Mouse (Mus musculus) lung, postnatal 0 days (tissue): Measurements from ENCODE around the gene Pigq. TPM values are rescaled to one million over a fixed set of nuclear protein-coding genes. Genes with fewer than 3 reads are reported as not detected.

ENCODE experiments used
- ATAC-seq: fragments of 200-750 bp; cut with Nextera tagmentation; 2 replicates; pipeline ENCODE4 v1.8.0; 2017; ENCODE audit warnings: moderate library complexity
- DNase-seq: peaks from one replicate; pipeline ENCODE4 v3.0.0-alpha.2; 2016; ENCODE audit warnings: low spot score
- H3K27ac ChIP-seq: fragments of 300-500 bp; sonication (generic); 2 replicates; pipeline ENCODE4 v1.5.1; 2014; ENCODE audit warnings: antibody characterized with exemption, mild to moderate bottlenecking, low read length, mixed read lengths
- H3K27me3 ChIP-seq: fragments of 300-500 bp; sonication (generic); replicated peaks from 2 replicates; pipeline ENCODE4 v1.6.1; 2014; ENCODE audit warnings: low read length, mixed read lengths; ENCODE audit not compliant: insufficient read depth
- H3K36me3 ChIP-seq: fragments of 300-500 bp; sonication (generic); 2 replicates; pipeline ENCODE4 v1.6.1; 2014; ENCODE audit warnings: low read length, mixed read lengths; ENCODE audit not compliant: insufficient read depth
- H3K4me1 ChIP-seq: fragments of 300-500 bp; sonication (generic); 2 replicates; pipeline ENCODE4 v1.6.1; 2014; ENCODE audit warnings: antibody characterized with exemption, low read depth, low read length, mixed read lengths; ENCODE audit not compliant: insufficient read depth
- H3K4me2 ChIP-seq: fragments of 300-500 bp; sonication (generic); replicated peaks from 2 replicates; pipeline ENCODE4 v1.6.1; 2014; ENCODE audit warnings: low read depth, mild to moderate bottlenecking, low read length, moderate library complexity, mixed read lengths
- H3K4me3 ChIP-seq: fragments of 300-500 bp; sonication (generic); 2 replicates; pipeline ENCODE4 v1.5.1; 2014; ENCODE audit warnings: low read depth, low read length
- H3K9ac ChIP-seq: fragments of 300-500 bp; sonication (generic); replicated peaks from 2 replicates; pipeline ENCODE4 v1.6.1; 2014; ENCODE audit warnings: low read depth, mild to moderate bottlenecking
- H3K9me3 ChIP-seq: fragments of 300-500 bp; sonication (generic); 2 replicates; pipeline ENCODE4 v1.6.1; 2016; ENCODE audit warnings: low read length, mixed read lengths
- CTCF ChIP-seq: IDR thresholded peaks from 2 replicates; pipeline ENCODE4 v1.5.1; 2016; ENCODE audit warnings: antibody characterized with exemption, mild to moderate bottlenecking
- EP300 ChIP-seq: IDR thresholded peaks from 2 replicates; pipeline ENCODE4 v1.6.1; 2016; ENCODE audit warnings: antibody characterized with exemption, mild to moderate bottlenecking, control low read depth
- WGBS: fragments of 180-500 bp; shearing (Covaris S2); extraction: QIAGEN DNeasy Blood & Tissue Kit; methylation state at CpG from one replicate; pipeline ENCODE4 v1.1.7; 2014; 5-methylcytosine and 5-hydroxymethylcytosine counted together
- polyA plus RNA-seq: library from polyadenylated mRNA; unstranded; fragments of >200 nt; fragmentation: Nextera tagmentation; extraction: Ambion mirVana; gene quantifications from 2 replicates; pipeline ENCODE4 v1.2.1, GENCODE M21; 2015

The Pigq gene
- polyA plus RNA-seq, 1 experiment from 2014 or later, result 36.9 TPM

DNA sequence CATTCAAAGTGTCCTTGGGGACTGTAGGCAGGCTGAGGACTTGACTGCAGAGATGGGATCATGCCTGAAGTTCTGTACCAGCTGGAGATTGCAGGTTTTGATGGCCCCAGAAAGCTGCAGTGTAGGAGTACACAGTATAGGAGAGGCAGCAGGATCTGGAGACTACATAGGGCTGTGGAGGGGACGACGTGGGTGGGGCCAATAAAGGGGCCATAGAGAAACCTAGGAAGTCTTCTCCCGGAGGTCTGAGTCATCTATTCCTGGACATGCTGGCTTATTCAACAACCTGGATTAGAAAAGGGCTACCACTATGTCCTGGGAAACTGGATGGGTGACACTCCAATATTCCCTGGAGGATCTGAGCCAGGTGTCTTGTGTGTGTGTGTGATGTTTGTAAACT is 11.0 kb upstream of the Pigq start:
- Histone ChIP-seq H3K27ac (no peak overlapping the region), H3K4me1 (peaks cover 2% of the 10 kb centered on the region; the same call in 1 of the 2 replicates), H3K9ac (no peak overlapping the region), H3K4me3 (no peak overlapping the region), H3K9me3 (no peaks in the 10 kb centered on the region), H3K36me3 (no peaks in the 10 kb centered on the region; the same call in 1 of the 2 replicates), H3K27me3 (peaks cover 12% of the 10 kb centered on the region; the same call in 1 of the 2 replicates), H3K4me2 (no peak overlapping the region)
- WGBS, result 47% methylated on average over 3 of the region's 3 CpGs
- TF ChIP-seq EP300 (no peak), CTCF (no peak)
- DNase-seq (no peak), ATAC-seq (no peak)

GRCm38 (mm10) chr17:25954671-25955070 is 9.9 kb upstream of the Pigq start:
- DNase-seq (no peak), ATAC-seq (no peak)
- TF ChIP-seq CTCF (no peak), EP300 (no peak)
- Histone ChIP-seq H3K27me3 (peaks cover 14% of the 10 kb centered on the region; the same call in 1 of the 2 replicates), H3K4me1 (peaks cover 2% of the 10 kb centered on the region; the same call in 1 of the 2 replicates), H3K27ac (no peak overlapping the region), H3K4me3 (no peak overlapping the region), H3K4me2 (no peak overlapping the region), H3K36me3 (no peaks in the 10 kb centered on the region), H3K9me3 (no peaks in the 10 kb centered on the region), H3K9ac (no peak overlapping the region)
- WGBS, result 70% methylated on average over 1 of the region's 2 CpGs

- WGBS, result 71% methylated on average over 5 of the region's 5 CpGs
- H3K9me3 ChIP-seq, result no peaks in the 10 kb centered on the region
Measured at GRCm38 (mm10) chr17:25953161-25953560, 8.4 kb upstream of the Pigq start.

GRCm38 (mm10) chr17:25951803-25952623 is 7.3 kb upstream of the Pigq start, which contains the start of gene A930017K11Rik:
A930017K11Rik (minus strand) TSS chr17:25952565.
- H3K27ac ChIP-seq, result no peak within 1 kb of the TSS
- ATAC-seq, result peak; percentile 53; the same call in 1 of the 2 replicates
- peaks cover 2% of the 10 kb centered on the region; the same call in 1 of the 2 replicates for H3K4me1 ChIP-seq
- whole genome bisulfite sequencing, result 1% methylated on average over 47 of the region's 58 CpGs
- peak; percentile 16 for DNase-seq
- peak within 1 kb of the TSS; percentile 58 for H3K4me2 ChIP-seq
- H3K9me3 ChIP-seq, result no peaks in the 10 kb centered on the region
- H3K4me3 ChIP-seq, result peak within 1 kb of the TSS; percentile 27
- H3K9ac ChIP-seq, result no peak within 1 kb of the TSS
- no peaks in the 10 kb centered on the region for H3K36me3 ChIP-seq
- H3K27me3 ChIP-seq, result peaks cover 14% of the 10 kb centered on the region; the same call in 1 of the 2 replicates
- TF ChIP-seq CTCF (no peak), EP300 (no peak)

More at GRCm38 (mm10) chr17:25953161-25953560, 8.4 kb upstream of the Pigq start:
- ATAC-seq (no peak), DNase-seq (no peak)
- Histone ChIP-seq H3K9ac (no peak overlapping the region), H3K27me3 (peaks cover 14% of the 10 kb centered on the region; the same call in 1 of the 2 replicates), H3K4me2 (no peak overlapping the region), H3K36me3 (no peaks in the 10 kb centered on the region), H3K4me1 (peaks cover 2% of the 10 kb centered on the region; the same call in 1 of the 2 replicates), H3K4me3 (no peak overlapping the region), H3K27ac (no peak overlapping the region)
- no peak for TF ChIP-seq CTCF
- TF ChIP-seq EP300, result no peak

- H3K36me3 ChIP-seq, result no peaks in the 10 kb centered on the region
- H3K4me1 ChIP-seq, result peaks cover 2% of the 10 kb centered on the region; the same call in 1 of the 2 replicates
- no peak for ATAC-seq
- H3K27ac ChIP-seq, result no peak overlapping the region
- no peak overlapping the region for H3K9ac ChIP-seq
- H3K27me3 ChIP-seq, result peaks cover 14% of the 10 kb centered on the region; the same call in 1 of the 2 replicates
- H3K9me3 ChIP-seq, result no peaks in the 10 kb centered on the region
- peak overlapping the region; percentile 27 for H3K4me3 ChIP-seq
- no peak for DNase-seq
- no peak for TF ChIP-seq CTCF
- no peak for TF ChIP-seq EP300
- peak overlapping the region; percentile 58 for H3K4me2 ChIP-seq
- under 1% methylated on average over 29 of the region's 33 CpGs for WGBS
Measured at GRCm38 (mm10) chr17:25951225-25951802, 6.6 kb upstream of the Pigq start.

GRCm38 (mm10) chr17:25950706-25951105 is 6.0 kb upstream of the Pigq start:
- no peak for ATAC-seq
- Histone ChIP-seq H3K27ac (no peak overlapping the region), H3K4me3 (no peak overlapping the region), H3K36me3 (no peaks in the 10 kb centered on the region), H3K9ac (no peak overlapping the region), H3K4me1 (peaks cover 2% of the 10 kb centered on the region; the same call in 1 of the 2 replicates), H3K27me3 (peaks cover 14% of the 10 kb centered on the region; the same call in 1 of the 2 replicates), H3K4me2 (no peak overlapping the region), H3K9me3 (no peaks in the 10 kb centered on the region)
- no peak for TF ChIP-seq EP300
- no peak for TF ChIP-seq CTCF
- DNase-seq, result no peak
- WGBS, result 0% methylated on average over 1 of the region's 3 CpGs
